Mouse (Mus musculus): Measurements from ENCODE around the gene Rsrc2. TPM values are rescaled to one million over a fixed set of nuclear protein-coding genes. Genes with fewer than 3 reads are reported as not detected.
"Not testable (repeated sequence)": the region's sequence is repeated elsewhere in the genome, so short reads cannot be mapped to it uniquely, and the experiment has no call there.

Gene Rsrc2
- 160 and 170 TPM in 2 replicates for polyA plus RNA-seq (2016; fragmentation: Nextera tagmentation; extraction: Ambion mirVana)

DNA sequence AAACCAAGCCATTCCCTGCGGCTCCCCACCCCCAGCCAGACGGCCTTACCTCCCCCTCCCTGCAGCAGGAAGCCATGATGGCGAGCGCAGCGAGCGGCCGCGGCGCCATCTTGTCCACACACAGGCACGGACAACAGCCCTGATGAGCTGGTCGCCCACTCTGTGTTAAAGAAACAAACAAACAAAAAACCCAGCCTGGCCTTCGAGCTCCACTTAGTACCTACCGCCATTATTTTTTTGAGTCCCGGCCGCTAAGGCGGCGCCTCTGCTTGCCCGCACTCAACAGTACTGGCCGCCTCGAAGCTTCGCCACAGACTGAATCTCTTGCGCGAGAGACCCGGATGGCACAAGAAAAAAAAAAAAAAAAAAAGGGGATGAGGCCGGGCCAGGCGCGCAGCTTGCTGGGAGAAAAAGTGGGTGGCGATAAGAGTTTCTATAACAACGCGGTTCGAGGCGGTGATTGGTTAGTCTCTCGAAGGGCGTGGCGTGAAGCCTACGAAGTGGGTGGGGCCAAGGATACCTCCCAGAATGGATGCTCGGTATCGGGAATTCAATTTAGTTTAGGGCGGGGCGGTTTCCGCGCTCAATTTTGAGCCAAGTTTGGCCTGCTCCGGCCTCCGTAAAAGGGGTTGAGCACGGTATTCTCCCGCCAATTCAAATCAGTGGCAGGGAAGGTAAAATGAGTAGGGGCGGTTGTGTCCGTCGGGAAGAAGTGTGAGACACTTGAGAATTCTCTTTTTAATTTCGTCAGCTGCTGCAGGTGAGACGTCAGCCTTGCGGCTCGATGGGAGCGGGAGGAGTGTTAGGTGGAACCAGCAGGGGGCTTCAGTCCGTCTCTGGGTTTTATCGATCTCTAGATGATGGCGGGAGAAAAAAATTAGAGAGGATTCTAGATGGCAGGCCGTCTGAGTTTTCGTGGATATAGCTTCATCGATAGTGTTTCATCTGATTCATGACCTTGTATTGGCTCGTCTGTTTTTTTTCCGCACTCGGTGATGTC lies at the start of gene Rsrc2, which contains the start of gene Kntc1:
TSS of gene Rsrc2 (minus strand) at position 350 of the 1,000 bp plus-strand sequence.
TSS of gene Kntc1 (plus strand) at position 652 of the 1,000 bp plus-strand sequence.
- Histone ChIP-seq H3K9me3 (no peaks in the 10 kb centered on the region), H3K36me3 (peaks cover 14% of the 10 kb centered on the region), H3K4me3 (peak within 1 kb of the TSS; percentile 73), H3K4me1 (peaks cover 26% of the 10 kb centered on the region), H3K9ac (peak within 1 kb of the TSS; percentile 88), H3K27me3 (replicated peaks) (no peaks in the 10 kb centered on the region), H3K4me2 (replicated peaks) (peak within 1 kb of the TSS; percentile 80), H3K27ac (peak within 1 kb of the TSS; percentile 90)
- under 1% methylated on average over 63 of the region's 63 CpGs for WGBS
- peak; percentile 98 for ATAC-seq (ENCODE audit: low FRiP score, low read depth)

DNA sequence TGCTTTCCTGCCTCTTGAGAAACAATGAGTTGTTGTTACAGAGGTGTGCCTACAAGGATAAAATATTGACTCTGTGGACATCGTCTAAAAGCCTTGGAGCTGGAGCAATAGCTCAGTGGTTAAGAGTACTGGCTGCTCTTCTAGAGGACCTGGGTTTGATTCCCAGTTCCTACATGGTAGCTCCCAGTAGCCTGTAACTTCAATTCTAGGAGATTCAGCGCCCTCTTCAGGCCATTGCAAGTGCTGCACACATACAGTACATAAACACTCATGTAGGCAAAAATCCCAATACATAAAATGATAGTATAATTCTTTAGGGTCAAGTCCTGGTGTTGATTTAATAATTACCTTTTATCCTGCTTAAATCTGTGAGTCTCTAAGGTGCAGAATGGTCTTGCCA lies 43.9 kb upstream of the Rsrc2 start:
- WGBS, result 86% methylated on average over 2 of the region's 2 CpGs
- H3K4me1 ChIP-seq, result no peaks in the 10 kb centered on the region
- H3K36me3 ChIP-seq, result peaks cover 72% of the 10 kb centered on the region
- H3K9ac ChIP-seq, result no peak overlapping the region
- ATAC-seq (ENCODE audit: low FRiP score, low read depth), result no peak
- no peaks in the 10 kb centered on the region for H3K27me3 ChIP-seq (replicated peaks)
- H3K4me3 ChIP-seq, result no peak overlapping the region
- H3K4me2 ChIP-seq (replicated peaks), result no peak overlapping the region
- no peaks in the 10 kb centered on the region for H3K9me3 ChIP-seq
- H3K27ac ChIP-seq, result no peak overlapping the region

DNA sequence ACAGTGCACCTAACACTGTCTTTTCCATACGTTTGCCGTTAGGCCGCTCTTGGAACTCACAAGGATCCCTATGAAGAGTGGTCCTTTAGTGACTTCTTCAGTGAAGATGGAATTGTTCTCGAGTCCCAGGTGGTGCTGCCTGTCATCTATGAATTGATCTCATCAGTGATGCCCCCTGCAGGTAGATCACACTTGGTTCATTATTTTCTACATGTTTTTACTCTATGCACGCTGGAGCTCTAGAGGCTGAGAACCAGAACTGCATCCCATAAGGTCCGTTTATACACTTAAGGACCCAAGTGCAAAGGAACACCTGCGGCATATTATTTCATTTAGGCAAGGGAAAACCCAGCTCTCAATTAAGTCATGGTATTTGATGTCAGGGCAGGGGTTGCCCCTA lies 39.8 kb upstream of the Rsrc2 start:
- WGBS, result 91% methylated on average over 7 of the region's 7 CpGs
- Histone ChIP-seq H3K27me3 (replicated peaks) (no peaks in the 10 kb centered on the region), H3K4me2 (replicated peaks) (no peak overlapping the region), H3K4me3 (no peak overlapping the region), H3K9ac (no peak overlapping the region), H3K36me3 (peaks cover 64% of the 10 kb centered on the region), H3K4me1 (no peaks in the 10 kb centered on the region), H3K27ac (no peak overlapping the region), H3K9me3 (no peaks in the 10 kb centered on the region)
- no peak for ATAC-seq (ENCODE audit: low FRiP score, low read depth)

DNA sequence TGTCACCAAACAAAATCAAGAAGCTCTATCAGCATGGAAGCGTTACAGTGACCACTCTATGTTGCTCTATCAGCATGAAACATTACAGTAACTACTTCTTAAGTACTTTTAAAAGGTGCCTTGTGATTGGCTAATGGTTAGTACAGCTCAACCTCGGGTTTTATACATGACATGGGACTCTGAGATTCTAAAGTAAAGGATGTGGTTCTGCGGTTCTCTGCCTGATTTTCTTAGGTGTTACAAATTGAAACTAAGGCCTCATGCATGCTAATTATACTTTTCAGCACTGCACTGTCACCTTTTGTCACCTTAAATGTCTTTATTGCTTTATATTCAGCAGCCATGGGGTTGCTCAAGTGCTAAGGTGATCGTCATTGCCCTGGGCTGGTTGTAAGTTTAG lies 32.6 kb upstream of the Rsrc2 start:
- H3K4me2 ChIP-seq (replicated peaks), result no peak overlapping the region
- H3K27ac ChIP-seq, result no peak overlapping the region
- no peaks in the 10 kb centered on the region for H3K4me1 ChIP-seq
- no peaks in the 10 kb centered on the region for H3K27me3 ChIP-seq (replicated peaks)
- 89% methylated on average over 4 of the region's 4 CpGs for WGBS
- H3K4me3 ChIP-seq, result no peak overlapping the region
- no peak for ATAC-seq (ENCODE audit: low FRiP score, low read depth)
- H3K9me3 ChIP-seq, result no peaks in the 10 kb centered on the region
- H3K36me3 ChIP-seq, result peaks cover 57% of the 10 kb centered on the region
- no peak overlapping the region for H3K9ac ChIP-seq

DNA sequence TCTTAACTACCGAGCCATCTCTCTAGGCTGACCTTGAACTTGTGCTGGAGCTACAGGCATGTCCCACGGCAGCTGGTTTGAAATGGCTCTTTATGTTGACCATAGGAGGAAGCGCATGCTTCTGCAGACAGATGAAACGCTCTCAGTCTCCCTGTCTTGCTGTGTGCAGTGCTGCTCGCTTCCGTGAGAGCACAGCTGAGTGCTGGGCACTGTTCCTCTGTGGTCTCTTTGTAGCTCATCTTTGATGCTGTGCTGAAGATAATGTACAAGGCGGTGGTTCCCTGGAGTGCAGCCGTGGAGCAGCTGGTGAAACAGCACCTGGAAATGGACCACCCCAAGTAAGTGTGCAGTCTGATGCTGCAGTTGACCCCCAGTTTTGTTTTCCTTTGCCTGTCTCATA lies 31.5 kb upstream of the Rsrc2 start:
- WGBS, result 93% methylated on average over 8 of the region's 8 CpGs
- Histone ChIP-seq H3K4me3 (no peak overlapping the region), H3K36me3 (peaks cover 52% of the 10 kb centered on the region)

DNA sequence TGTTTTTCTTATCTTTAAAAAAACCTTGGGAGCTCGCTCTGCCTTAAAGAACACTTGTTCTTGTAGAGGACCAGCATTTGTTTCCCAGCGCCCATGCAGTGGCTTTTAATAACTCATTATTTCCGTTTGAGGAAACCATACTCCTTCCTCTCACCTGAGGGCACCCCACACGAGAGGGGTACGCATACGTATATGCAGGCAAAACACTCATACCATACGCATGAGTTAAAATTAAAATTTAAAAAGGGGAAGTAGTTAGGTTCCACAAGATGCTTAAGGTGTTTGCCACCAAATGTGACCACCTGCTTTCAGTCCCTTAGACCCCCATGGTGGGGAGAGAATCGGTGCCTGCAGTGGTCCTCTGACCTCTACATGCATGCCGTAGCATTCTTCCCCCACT lies 24.2 kb upstream of the Rsrc2 start:
- Histone ChIP-seq H3K36me3 (peaks cover 36% of the 10 kb centered on the region; the same call in 1 of the 2 replicates), H3K27ac (no peak overlapping the region), H3K4me1 (no peaks in the 10 kb centered on the region), H3K4me2 (replicated peaks) (no peak overlapping the region), H3K27me3 (replicated peaks) (no peaks in the 10 kb centered on the region), H3K4me3 (no peak overlapping the region), H3K9me3 (no peaks in the 10 kb centered on the region), H3K9ac (no peak overlapping the region)
- ATAC-seq (ENCODE audit: low FRiP score, low read depth), result no peak
- WGBS, result 95% methylated on average over 9 of the region's 9 CpGs

More for the DNA sequence above, 31.5 kb upstream of the Rsrc2 start:
- ATAC-seq (ENCODE audit: low FRiP score, low read depth), result no peak
- Histone ChIP-seq H3K9me3 (no peaks in the 10 kb centered on the region), H3K27me3 (replicated peaks) (no peaks in the 10 kb centered on the region), H3K4me2 (replicated peaks) (no peak overlapping the region), H3K4me1 (no peaks in the 10 kb centered on the region), H3K27ac (no peak overlapping the region), H3K9ac (no peak overlapping the region)

DNA sequence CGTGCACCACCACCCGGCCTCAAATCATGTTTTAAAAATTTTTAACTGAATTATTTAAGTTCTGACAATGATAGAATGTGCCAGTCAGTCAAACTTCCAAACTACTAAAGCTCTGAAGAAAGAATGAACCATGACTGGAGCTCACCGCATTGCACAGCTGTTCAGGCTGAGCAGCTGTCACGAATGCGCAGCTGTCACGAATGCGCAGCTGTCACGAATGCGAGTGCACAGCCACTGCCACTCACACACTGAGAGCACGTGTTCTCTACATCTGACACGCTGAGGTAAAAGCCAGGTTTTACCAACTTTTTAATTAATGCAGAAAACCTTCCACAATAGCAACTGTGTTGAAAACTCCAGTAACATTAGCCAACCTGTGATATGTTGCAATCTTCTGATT lies 17.2 kb upstream of the Rsrc2 start:
- H3K27me3 ChIP-seq (replicated peaks); H3K4me2 ChIP-seq (replicated peaks); H3K27ac ChIP-seq; H3K4me1 ChIP-seq; ATAC-seq (ENCODE audit: low FRiP score, low read depth); H3K9me3 ChIP-seq; H3K9ac ChIP-seq; H3K4me3 ChIP-seq: not testable (repeated sequence)
- H3K36me3 ChIP-seq, result peaks cover 33% of the 10 kb centered on the region
- 95% methylated on average over 11 of the region's 11 CpGs for WGBS

DNA sequence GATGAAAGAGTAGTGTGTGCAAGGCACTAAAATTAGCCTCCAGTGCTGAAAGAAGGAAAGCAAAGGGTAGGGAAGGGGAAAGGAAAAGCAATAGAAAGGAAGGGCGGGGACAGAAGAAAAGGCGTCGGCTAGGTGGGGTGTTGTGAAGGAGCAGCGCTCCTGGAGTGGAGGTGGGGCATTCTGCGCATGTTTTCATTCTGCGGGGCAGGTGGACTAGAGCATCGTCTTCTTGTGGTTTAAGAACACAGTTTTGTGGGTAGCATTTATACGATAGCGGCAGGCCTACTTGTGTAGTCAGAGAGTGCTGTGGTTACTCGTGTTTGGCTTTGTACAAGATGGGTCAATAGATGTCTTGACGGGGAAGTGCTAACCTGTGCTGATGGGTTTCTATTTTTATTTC lies 16.3 kb upstream of the Rsrc2 start:
- H3K9ac ChIP-seq, result no peak overlapping the region
- H3K4me1 ChIP-seq, result no peaks in the 10 kb centered on the region
- H3K4me2 ChIP-seq (replicated peaks), result no peak overlapping the region
- no peak for ATAC-seq (ENCODE audit: low FRiP score, low read depth)
- H3K9me3 ChIP-seq, result no peaks in the 10 kb centered on the region
- 96% methylated on average over 11 of the region's 11 CpGs for WGBS
- no peak overlapping the region for H3K4me3 ChIP-seq
- H3K36me3 ChIP-seq, result peaks cover 28% of the 10 kb centered on the region
- no peaks in the 10 kb centered on the region for H3K27me3 ChIP-seq (replicated peaks)
- no peak overlapping the region for H3K27ac ChIP-seq

DNA sequence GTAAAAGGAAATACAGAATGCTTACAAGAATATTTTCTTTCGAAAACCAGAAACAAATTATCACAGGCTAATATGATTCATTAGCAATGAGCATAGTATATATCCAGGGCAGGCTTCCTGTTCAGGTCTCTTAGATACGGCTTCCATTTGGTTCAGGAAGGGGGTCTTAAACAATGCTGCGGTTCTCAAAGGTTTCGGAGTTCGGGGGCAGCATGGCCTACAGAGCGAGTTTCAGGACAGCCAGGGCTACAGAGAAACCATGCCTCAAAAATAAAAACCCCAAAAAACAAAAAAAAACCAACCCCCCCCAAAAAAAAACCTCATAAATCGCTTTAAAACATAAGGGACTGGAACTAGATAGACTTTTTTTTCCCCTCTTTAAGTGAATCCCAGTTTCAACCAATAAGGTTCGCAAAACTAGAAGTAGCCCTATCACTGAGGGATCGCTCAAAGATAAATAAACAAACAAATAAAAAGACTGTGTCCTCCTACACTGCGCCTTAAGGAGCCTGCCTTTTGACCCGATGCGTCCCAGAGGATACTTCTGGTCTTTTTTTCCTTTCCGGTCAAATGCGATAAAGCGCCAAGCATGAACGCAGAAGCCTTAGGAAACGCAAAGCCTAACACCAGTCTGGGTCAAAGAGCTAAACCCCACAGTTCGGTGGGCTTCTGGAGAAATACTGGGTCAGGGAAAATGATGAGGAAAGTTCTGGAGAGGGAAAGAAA lies 712 bp downstream of the Rsrc2 start:
- Histone ChIP-seq H3K36me3 (peaks cover 22% of the 10 kb centered on the region), H3K4me1 (peaks cover 26% of the 10 kb centered on the region), H3K27me3 (replicated peaks) (no peaks in the 10 kb centered on the region), H3K9ac (peak overlapping the region; percentile 88), H3K4me2 (replicated peaks) (peak overlapping the region; percentile 80), H3K4me3 (peak overlapping the region; percentile 73), H3K9me3 (no peaks in the 10 kb centered on the region), H3K27ac (peak overlapping the region; percentile 90)
- WGBS, result under 1% methylated on average over 18 of the region's 18 CpGs
- peak; percentile 22; the same call in 1 of the 2 replicates for ATAC-seq (ENCODE audit: low FRiP score, low read depth)

DNA sequence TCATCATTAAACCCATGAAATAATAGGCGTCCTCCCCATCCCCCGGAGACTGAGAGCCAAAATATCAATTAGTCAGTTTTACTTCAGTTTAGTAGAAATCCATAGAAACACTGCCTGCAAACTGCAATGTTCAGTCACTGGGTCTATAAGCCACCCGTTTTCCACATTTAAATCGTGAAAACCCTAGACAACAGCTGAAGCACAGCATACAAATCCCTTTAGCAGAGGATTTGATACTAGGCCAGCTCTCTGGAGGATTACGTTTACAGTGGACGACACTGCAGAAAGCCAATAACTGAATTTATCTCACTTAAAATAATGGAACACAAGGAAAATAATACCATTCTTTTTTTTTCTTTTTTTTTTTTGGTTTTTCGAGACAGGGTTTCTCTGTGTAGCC lies 1.6 kb downstream of the Rsrc2 start:
- no peaks in the 10 kb centered on the region for H3K27me3 ChIP-seq (replicated peaks)
- peak overlapping the region; percentile 80 for H3K4me2 ChIP-seq (replicated peaks)
- H3K4me3 ChIP-seq, result peak overlapping the region; percentile 73
- WGBS, result 43% methylated on average over 7 of the region's 7 CpGs
- H3K9ac ChIP-seq, result peak overlapping the region; percentile 88
- no peaks in the 10 kb centered on the region for H3K9me3 ChIP-seq
- peaks cover 26% of the 10 kb centered on the region for H3K4me1 ChIP-seq
- peaks cover 26% of the 10 kb centered on the region for H3K36me3 ChIP-seq
- H3K27ac ChIP-seq, result no peak overlapping the region
- ATAC-seq (ENCODE audit: low FRiP score, low read depth), result no peak

DNA sequence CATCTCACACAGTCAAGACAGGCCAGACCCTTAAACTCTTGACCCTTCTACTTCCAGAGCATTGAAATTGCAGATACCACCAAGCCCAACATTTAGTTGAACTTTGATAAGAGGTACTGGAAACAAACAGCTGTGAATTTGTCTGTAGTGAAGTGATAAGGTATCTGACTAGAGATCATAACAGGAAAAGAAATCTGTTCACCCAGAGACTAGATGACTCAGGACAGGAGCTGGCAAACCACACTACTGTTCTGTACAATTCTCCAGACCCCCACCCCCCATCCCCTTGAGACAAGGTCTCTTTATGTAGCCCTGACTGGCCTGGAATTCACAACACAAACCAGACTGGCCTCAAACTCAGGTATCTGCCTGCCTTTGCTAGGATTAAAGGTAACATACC lies 3.0 kb downstream of the Rsrc2 start:
- peaks cover 21% of the 10 kb centered on the region for H3K36me3 ChIP-seq
- no peak overlapping the region for H3K9ac ChIP-seq
- no peaks in the 10 kb centered on the region for H3K9me3 ChIP-seq
- ATAC-seq (ENCODE audit: low FRiP score, low read depth), result no peak
- no peak overlapping the region for H3K27ac ChIP-seq
- H3K4me3 ChIP-seq, result 0 out of 2 replicates have a peak overlapping the region, but pooled peaks have one; percentile 2
- H3K4me2 ChIP-seq (replicated peaks), result peak overlapping the region; percentile 80
- peaks cover 26% of the 10 kb centered on the region for H3K4me1 ChIP-seq
- H3K27me3 ChIP-seq (replicated peaks), result no peaks in the 10 kb centered on the region

DNA sequence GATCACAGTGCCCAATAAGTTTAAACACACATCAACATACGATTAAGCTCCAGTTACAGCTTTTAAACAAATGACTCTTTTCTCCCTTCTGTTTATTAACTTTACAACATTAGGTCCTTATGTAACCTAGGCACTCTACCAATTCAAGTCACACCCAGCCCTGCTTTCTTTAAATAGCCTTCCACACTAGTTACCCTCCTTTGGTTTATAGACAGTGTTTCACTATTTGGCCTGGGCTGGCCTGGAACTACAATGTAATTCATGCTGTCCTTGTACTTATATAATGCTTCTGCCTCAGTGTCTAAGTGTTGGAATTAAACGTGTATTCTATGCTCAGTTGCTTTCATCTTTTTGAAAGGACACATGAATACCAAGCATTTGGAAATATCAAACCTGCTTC lies 4.9 kb downstream of the Rsrc2 start:
- H3K27ac ChIP-seq, result no peak overlapping the region
- no peak for ATAC-seq (ENCODE audit: low FRiP score, low read depth)
- no peak overlapping the region for H3K9ac ChIP-seq
- no peaks in the 10 kb centered on the region for H3K27me3 ChIP-seq (replicated peaks)
- no peak overlapping the region for H3K4me3 ChIP-seq
- peaks cover 35% of the 10 kb centered on the region for H3K36me3 ChIP-seq
- no peak overlapping the region for H3K4me2 ChIP-seq (replicated peaks)
- H3K4me1 ChIP-seq, result peaks cover 19% of the 10 kb centered on the region
- H3K9me3 ChIP-seq, result no peaks in the 10 kb centered on the region
- WGBS, result 93% methylated on average over 2 of the region's 2 CpGs
